Mouse (Mus musculus) left cerebral cortex, adult 8-10 months (tissue): Measurements from ENCODE around the gene Smgc. TPM values are rescaled to one million over a fixed set of nuclear protein-coding genes. Genes with fewer than 3 reads are reported as not detected.
A peak's percentile ranks its signal among the peaks of the same experiment; 100 is the strongest.
"Not testable (repeated sequence)": the region's sequence is repeated elsewhere in the genome, so short reads cannot be mapped to it uniquely, and the experiment has no call there.

Source experiments
- DNase-seq, 2 experiments: peaks; one replicate each; pipeline ENCODE4 v3.0.0; 2022; ENCODE audit warnings: low spot score in 2 of 2
- total RNA-seq, 4 experiments: library from RNA; stranded (reverse); gene quantifications; 2 replicates each; pipeline ENCODE4 v1.2.4; 2022

The Smgc gene
- total RNA-seq, result not detected

DNA sequence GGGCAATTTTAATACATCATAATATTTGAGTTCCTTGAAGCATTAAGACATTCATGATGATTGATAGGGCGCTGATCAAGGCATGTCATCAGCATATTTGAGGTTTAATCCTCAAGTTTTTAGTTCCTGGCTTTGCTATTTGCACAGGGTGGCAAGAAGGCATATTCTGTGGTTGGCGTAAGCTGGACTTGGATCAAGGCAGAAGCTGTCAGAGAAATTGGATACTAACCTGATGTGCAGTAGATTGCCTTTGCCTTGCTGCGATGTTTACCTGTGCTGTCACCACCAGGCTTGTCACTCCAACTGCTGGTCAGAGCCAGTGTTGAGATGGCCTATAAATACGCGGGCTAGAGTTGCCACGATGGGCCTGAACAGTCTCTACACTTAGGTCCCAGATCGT is at the start of gene Smgc:
Smgc (plus strand) TSS at position 301 of the 400 bp plus-strand sequence.
- no peak for DNase-seq

DNA sequence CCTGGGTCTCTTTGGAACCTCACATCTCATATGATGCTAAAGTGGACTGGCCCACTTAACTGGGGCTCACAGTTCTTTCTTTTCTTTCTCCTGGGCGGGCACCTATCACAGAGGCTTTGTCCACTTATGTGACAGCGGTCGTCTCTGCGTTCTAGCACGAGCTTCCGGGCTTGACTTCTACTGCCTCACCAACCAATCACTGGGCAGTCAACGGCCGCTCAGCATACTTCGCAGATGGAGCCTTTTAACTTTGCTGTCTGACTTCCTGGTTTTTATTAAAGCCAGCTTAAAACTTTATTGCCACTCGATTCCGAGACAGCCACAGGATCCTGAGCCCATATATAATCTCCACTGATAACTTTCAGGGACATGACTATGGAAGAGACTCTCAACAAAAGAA is 49.7 kb upstream of the Smgc start:
- DNase-seq, result no peak

DNA sequence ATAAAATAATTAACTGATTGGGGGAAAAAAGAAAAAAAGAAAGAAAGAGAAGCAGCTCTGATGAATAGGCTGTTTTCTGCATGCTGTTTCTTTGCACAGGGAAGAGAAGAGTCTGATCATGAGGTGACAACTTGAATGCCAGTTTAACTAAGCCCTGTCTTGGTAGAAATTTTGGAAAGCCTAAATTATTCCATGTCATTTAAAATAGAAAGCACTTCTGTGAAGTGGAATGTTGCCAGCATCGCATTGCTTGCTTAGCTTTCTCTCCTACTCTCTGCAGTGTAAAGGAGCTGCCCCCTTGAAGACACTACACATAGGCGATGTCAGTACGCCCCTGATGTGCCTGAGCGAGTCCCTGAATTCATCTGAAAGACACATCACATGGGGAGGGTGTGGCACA is 31.6 kb upstream of the Smgc start:
- no peak for DNase-seq

DNA sequence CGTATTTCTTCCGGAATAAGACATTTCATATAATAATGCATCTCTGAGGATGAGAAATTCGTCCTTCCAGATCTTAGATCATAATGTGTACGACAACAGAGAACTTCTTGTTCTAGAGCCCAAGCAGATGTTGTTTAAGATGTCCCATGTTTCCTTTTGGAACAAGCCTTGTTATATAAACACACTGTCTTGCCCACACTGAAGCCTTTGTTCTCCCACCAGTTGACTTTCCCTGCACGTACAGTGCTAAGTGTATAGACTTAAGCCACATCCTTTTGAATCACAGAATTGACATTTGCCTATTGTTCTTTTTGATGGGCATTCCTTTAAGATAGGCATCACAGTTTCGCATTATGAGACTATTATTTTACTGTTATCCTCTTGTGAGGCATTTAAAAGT is 2.7 kb upstream of the Smgc start:
- no peak for DNase-seq

DNA sequence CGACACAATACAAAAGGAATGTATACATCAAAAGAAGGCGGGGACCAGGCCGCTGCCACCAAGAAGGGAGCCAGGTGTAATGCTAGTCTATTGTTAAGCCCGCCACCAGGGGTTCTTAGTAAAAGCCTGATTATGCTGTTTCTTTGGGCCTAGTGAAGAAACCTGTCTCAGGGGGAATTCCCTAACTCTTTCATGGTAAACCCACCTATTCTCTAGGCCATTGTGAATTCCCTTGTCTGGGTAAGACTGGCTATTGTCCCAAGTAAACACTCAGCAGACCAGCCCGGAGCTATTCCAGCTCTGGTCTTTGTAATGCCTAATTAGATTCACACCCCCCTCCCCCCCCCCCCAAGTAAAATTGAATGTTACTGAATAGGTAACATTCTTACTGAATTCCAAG is 26.1 kb downstream of the Smgc start:
- DNase-seq, result not testable (repeated sequence)

DNA sequence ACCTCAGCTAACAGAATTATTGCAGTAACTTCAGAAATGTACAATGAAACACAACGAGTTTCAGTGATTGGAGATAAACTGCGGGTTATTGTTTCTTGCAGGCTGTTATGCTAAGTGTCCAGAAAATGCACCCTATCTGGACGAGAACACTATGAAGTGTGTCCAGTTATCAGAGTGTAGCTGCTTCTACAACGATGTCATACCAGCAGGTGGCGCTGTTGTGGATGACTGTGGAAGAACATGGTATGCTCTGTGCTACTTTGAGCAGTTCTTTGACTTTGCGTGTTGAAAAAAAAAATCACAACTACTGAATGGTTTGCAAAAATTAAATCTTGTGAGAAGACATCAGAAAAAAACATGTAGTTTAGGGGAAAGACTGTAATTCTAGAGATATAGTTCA is 62.2 kb downstream of the Smgc start:
- no peak for DNase-seq

DNA sequence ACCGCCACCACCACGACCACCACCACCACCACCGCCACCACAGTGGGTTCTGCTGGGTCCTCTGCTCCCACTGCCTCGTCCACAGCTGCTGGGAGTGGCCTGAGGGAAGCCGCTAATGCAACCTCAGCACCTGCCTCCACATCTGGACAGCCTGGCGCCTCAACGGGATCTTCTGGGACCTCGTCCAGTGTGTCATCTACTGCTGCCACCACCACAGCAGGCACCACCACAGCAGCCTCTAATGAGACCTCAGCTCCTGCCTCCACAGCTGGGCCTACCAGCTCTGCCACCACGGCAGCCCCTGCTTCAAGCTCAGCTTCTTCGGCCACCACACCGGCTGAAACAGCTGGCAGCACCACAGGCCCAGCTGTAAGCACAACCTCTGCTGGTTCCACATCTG is 69.0 kb downstream of the Smgc start:
- peak; percentile 22 to 64 for DNase-seq

Other genes with a start within 250 kb of the Smgc start
- 10 to 100 TPM; 41.1 to 74.7 (median 52.5) TPM for gene Lrrk2, start 165.1 kb upstream of the Smgc start, total RNA-seq
- 100 to 1,000 TPM; 285 to 319 (median 299) TPM for gene Cntn1, start 212.9 kb downstream of the Smgc start, total RNA-seq